Mouse (Mus musculus) T-helper 17 cell (primary cell): ENCODE results near the gene Rfx1.

Experiments used
- in situ Hi-C, 2 experiments: fragments of 300-600 bp; cut with MboI, MseI; formaldehyde crosslinking; loops; 1 replicate in 1 of 2; 2 replicates in 1 of 2; pipeline ENCODE4 v1.15.1; 2025; ENCODE audit warnings: high pct_unique_total_duplicates in 2 of 2

The Rfx1 gene

GRCm38 (mm10) chr8:84066291-84066930, at the start of gene Rfx1:
Rfx1 (plus strand) TSS chr8:84066834.
- in situ Hi-C loops: no loop called here

- in situ Hi-C loops: loop anchor here in 1 of 2 experiments (10.0 kb wide), 1 partner anchor 325 kb away; no protein-coding TSS in a partner anchor
These were observed 46.9 kb upstream of the Rfx1 start for GRCm38 (mm10) chr8:84019738-84020137.

- in situ Hi-C loops: no loop called here
These were observed 45.5 kb upstream of the Rfx1 start, which contains the start of gene Palm3 for GRCm38 (mm10) chr8:84021096-84021495. Palm3 (plus strand) TSS chr8:84021471.

GRCm38 (mm10) chr8:84021569-84021968, 45.1 kb upstream of the Rfx1 start:
- in situ Hi-C loops: no loop called here

GRCm38 (mm10) chr8:84023085-84023484, 43.5 kb upstream of the Rfx1 start:
- in situ Hi-C loops: no loop called here

- in situ Hi-C loops: no loop called here
These were observed 43.0 kb upstream of the Rfx1 start for GRCm38 (mm10) chr8:84023631-84024030.

- in situ Hi-C loops: no loop called here
These were observed 42.5 kb upstream of the Rfx1 start for GRCm38 (mm10) chr8:84024171-84024570.

GRCm38 (mm10) chr8:84025863-84026262, 40.8 kb upstream of the Rfx1 start:
- in situ Hi-C loops: no loop called here

- in situ Hi-C loops: no loop called here
These were observed 39.2 kb upstream of the Rfx1 start for GRCm38 (mm10) chr8:84027449-84027848.

- in situ Hi-C loops: no loop called here
These were observed 37.4 kb upstream of the Rfx1 start for GRCm38 (mm10) chr8:84029272-84029671.

GRCm38 (mm10) chr8:84032777-84033176, 33.9 kb upstream of the Rfx1 start:
- in situ Hi-C loops: no loop called here

GRCm38 (mm10) chr8:84038015-84038414, 28.6 kb upstream of the Rfx1 start:
- in situ Hi-C loops: loop anchor here in 1 of 2 experiments (5.0 kb wide), 1 partner anchor 94 kb away; no protein-coding TSS in a partner anchor

GRCm38 (mm10) chr8:84039050-84039449, 27.6 kb upstream of the Rfx1 start:
- in situ Hi-C loops: loop anchor here in 1 of 2 experiments (5.0 kb wide), 1 partner anchor 93 kb away; no protein-coding TSS in a partner anchor

- in situ Hi-C loops: no loop called here
These were observed 24.3 kb upstream of the Rfx1 start, which contains the start of gene Il27ra for GRCm38 (mm10) chr8:84042066-84042947. Il27ra (minus strand) TSS chr8:84042589.

GRCm38 (mm10) chr8:84042948-84043342, 23.7 kb upstream of the Rfx1 start:
- in situ Hi-C loops: no loop called here

GRCm38 (mm10) chr8:84044103-84044502, 22.5 kb upstream of the Rfx1 start:
- in situ Hi-C loops: no loop called here

GRCm38 (mm10) chr8:84044900-84045299, 21.7 kb upstream of the Rfx1 start, which contains the start of gene Rln3:
Rln3 (minus strand) TSS chr8:84045000.
- in situ Hi-C loops: no loop called here

- in situ Hi-C loops: no loop called here
These were observed 20.1 kb upstream of the Rfx1 start for GRCm38 (mm10) chr8:84046505-84046904.

- in situ Hi-C loops: no loop called here
These were observed 18.5 kb upstream of the Rfx1 start for GRCm38 (mm10) chr8:84048171-84048570.

GRCm38 (mm10) chr8:84052746-84053145, 13.9 kb upstream of the Rfx1 start:
- in situ Hi-C loops: no loop called here

- in situ Hi-C loops: no loop called here
These were observed 13.4 kb upstream of the Rfx1 start for GRCm38 (mm10) chr8:84053229-84053628.

GRCm38 (mm10) chr8:84057827-84058226, 8.8 kb upstream of the Rfx1 start:
- in situ Hi-C loops: loop anchor here (5.0 kb wide), 2 partner anchors 39 to 64 kb away; no protein-coding TSS in a partner anchor
